Mouse (Mus musculus) neural tube, embryonic 11.5 days (tissue): ENCODE measurements around the gene Brca2. TPM values are rescaled to one million over a fixed set of nuclear protein-coding genes. Genes with fewer than 3 reads are reported as not detected.

Experiments used
- ATAC-seq: fragments of 200-750 bp; cut with Nextera tagmentation; 2 replicates; pipeline ENCODE4 v1.8.0; 2017; ENCODE audit warnings: moderate number of reproducible peaks, mild to moderate bottlenecking, moderate TSS enrichment, moderate library complexity; ENCODE audit not compliant: insufficient read depth, low FRiP score, low TSS enrichment
- DNase-seq: peaks from one replicate; pipeline ENCODE4 v3.0.0-alpha.2; 2015; ENCODE audit warnings: low spot score
- H3K27ac ChIP-seq: fragments of 300-500 bp; sonication (generic); 2 replicates; pipeline ENCODE4 v1.5.1; 2014; ENCODE audit warnings: low read depth, mild to moderate bottlenecking, low read length
- H3K27me3 ChIP-seq: fragments of 300-500 bp; sonication (generic); 2 replicates; pipeline ENCODE4 v1.6.1; 2014; ENCODE audit warnings: mild to moderate bottlenecking, low read length, mixed read lengths; ENCODE audit not compliant: control insufficient read depth, insufficient read depth
- H3K36me3 ChIP-seq: fragments of 300-500 bp; sonication (generic); 2 replicates; pipeline ENCODE4 v1.6.1; 2014; ENCODE audit warnings: mild to moderate bottlenecking, low read length, moderate library complexity, mixed read lengths; ENCODE audit not compliant: control insufficient read depth, insufficient read depth
- H3K4me1 ChIP-seq: fragments of 300-500 bp; sonication (generic); 2 replicates; pipeline ENCODE4 v1.6.1; 2014; ENCODE audit warnings: low read length, mixed read lengths; ENCODE audit not compliant: control insufficient read depth, insufficient read depth
- H3K4me2 ChIP-seq: fragments of 300-500 bp; sonication (generic); 2 replicates; pipeline ENCODE4 v1.6.1; 2014; ENCODE audit warnings: low read depth, mild to moderate bottlenecking, moderate library complexity
- H3K4me3 ChIP-seq: fragments of 300-500 bp; sonication (generic); 2 replicates; pipeline ENCODE4 v1.5.1; 2014; ENCODE audit warnings: low read depth, low read length
- H3K9ac ChIP-seq: fragments of 300-500 bp; sonication (generic); 2 replicates; pipeline ENCODE4 v1.6.1; 2014; ENCODE audit warnings: mild to moderate bottlenecking, low read length
- H3K9me3 ChIP-seq: fragments of 300-500 bp; sonication (generic); 2 replicates; pipeline ENCODE4 v1.6.1; 2016; ENCODE audit warnings: low read length; ENCODE audit not compliant: control insufficient read depth
- WGBS: fragments of 180-500 bp; shearing (Covaris S2); extraction: QIAGEN DNeasy Blood & Tissue Kit; methylation state at CpG from one replicate; pipeline ENCODE4 v1.1.7; 2014; 5-methylcytosine and 5-hydroxymethylcytosine counted together
- polyA plus RNA-seq: library from polyadenylated mRNA; unstranded; fragments of >200 nt; fragmentation: Nextera tagmentation; extraction: Ambion mirVana; gene quantifications from 2 replicates; pipeline ENCODE4 v1.2.1, GENCODE M21; 2014

Brca2 gene
- polyA plus RNA-seq, 1 experiment from 2014 or later = 20.1 TPM

- Histone ChIP-seq H3K27me3 (peaks cover 27% of the 10 kb centered on the region), H3K4me2 (no peak overlapping the region), H3K4me1 (peaks cover 3% of the 10 kb centered on the region), H3K36me3 (no peaks in the 10 kb centered on the region), H3K9me3 (no peaks in the 10 kb centered on the region), H3K4me3 (no peak overlapping the region), H3K9ac (no peak overlapping the region), H3K27ac (no peak overlapping the region)
- ATAC-seq = no peak
- no peak for DNase-seq
- WGBS = 77% methylated on average over 13 of the region's 13 CpGs
Observed at GRCm38 (mm10) chr5:150592186-150592903, 69.9 kb downstream of the Brca2 start.

GRCm38 (mm10) chr5:150592904-150593755 is 70.7 kb downstream of the Brca2 start:
- Histone ChIP-seq H3K4me3 (peak overlapping the region; percentile 74), H3K27ac (no peak overlapping the region), H3K4me1 (peaks cover 3% of the 10 kb centered on the region), H3K36me3 (no peaks in the 10 kb centered on the region), H3K27me3 (peaks cover 27% of the 10 kb centered on the region), H3K9me3 (no peaks in the 10 kb centered on the region), H3K4me2 (peak overlapping the region; percentile 100), H3K9ac (peak overlapping the region; percentile 55)
- WGBS = 9% methylated on average over 40 of the region's 40 CpGs
- peak; percentile 25; the same call in 1 of the 2 replicates for ATAC-seq
- no peak for DNase-seq

DNA sequence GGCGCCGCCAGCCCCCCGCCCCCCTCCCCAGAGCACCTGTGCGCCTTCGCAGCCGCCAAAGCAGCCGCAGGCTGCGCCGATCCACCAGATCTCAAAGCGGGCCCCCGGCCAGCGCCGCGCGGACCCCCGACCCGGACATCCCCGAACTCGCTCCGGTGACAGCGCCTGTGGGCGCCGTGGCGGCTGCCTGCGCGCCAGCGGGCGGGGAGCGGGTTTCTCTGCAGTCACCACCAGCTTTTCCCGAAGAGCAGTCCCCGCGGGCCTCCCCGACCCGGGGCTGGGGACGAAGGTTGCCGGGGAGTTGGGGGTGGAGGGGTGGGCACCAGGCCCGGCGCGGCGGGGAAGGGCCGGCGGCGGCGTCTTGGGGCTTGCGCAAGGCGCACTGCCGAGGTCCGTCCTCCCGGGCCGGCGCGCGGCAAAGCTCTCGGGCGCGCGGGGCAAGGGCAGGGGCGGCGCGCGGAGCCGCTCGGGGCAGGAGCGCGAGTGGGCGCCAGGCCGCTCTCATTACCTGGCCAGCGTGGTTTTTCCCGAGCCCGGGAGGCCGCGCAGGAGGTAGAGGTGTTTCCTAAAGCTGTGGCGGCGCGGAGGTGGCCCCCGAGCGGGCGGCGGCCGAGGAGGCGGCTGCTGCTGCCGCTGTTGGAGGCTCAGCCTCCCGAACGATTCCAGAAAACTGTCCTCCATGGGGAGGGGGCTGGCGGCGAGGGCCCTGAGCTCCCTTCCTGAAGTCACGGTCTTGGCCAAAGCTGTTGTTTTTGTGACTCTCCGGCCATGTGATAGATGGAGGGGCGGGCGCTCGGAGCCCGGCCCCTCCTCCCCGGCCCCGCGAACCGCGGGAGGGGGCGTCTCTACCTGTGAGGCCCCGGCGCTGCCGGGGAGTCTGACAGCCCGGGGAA is 71.6 kb downstream of the Brca2 start:
- Histone ChIP-seq H3K4me3 (peak overlapping the region; percentile 74), H3K4me1 (peaks cover 3% of the 10 kb centered on the region), H3K36me3 (no peaks in the 10 kb centered on the region), H3K27ac (no peak overlapping the region), H3K4me2 (peak overlapping the region; percentile 100), H3K9me3 (no peaks in the 10 kb centered on the region), H3K27me3 (peaks cover 27% of the 10 kb centered on the region), H3K9ac (peak overlapping the region; percentile 55)
- ATAC-seq = peak; percentile 73
- DNase-seq = peak; percentile 56
- WGBS = under 1% methylated on average over 65 of the region's 102 CpGs

DNA sequence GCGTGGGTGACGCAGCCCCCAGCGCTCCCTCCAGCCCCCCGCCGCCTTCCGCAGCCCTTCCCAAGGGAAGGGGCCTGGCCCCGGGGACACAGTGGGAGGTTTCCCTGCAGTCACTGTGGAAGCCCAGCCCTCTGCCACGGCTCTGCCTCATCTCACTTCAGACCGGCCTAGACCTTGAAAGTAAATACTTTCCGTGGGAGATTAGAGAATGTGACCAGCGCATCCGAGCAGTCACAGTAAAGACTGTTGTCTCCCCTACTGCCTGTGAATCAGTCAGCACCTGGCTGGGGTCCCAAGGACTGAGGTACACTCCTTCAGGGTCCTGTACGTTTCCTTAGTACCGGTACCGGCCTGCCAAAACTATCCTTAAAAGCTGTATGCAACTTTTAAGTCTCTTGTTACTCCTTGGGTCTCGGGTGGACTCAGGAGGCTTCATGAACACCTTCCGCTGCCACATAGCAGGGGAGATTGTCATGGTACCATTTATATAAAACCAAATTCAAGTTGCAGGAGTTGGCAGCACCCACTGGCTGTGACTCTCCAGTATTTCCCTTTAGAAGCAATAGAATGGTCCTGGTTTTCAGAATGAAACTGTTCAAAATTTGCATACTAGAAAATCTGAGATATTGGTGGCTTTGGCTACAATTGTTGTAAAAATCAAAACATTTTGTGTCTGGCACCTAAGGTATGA is 72.4 kb downstream of the Brca2 start:
- H3K4me3 ChIP-seq = peak overlapping the region; percentile 74
- H3K4me1 ChIP-seq = peaks cover 3% of the 10 kb centered on the region
- H3K27me3 ChIP-seq = peaks cover 27% of the 10 kb centered on the region
- peak overlapping the region; percentile 55 for H3K9ac ChIP-seq
- peak overlapping the region; percentile 100 for H3K4me2 ChIP-seq
- DNase-seq = no peak
- peak; percentile 40; the same call in 1 of the 2 replicates for ATAC-seq
- no peaks in the 10 kb centered on the region for H3K9me3 ChIP-seq
- no peaks in the 10 kb centered on the region for H3K36me3 ChIP-seq
- H3K27ac ChIP-seq = no peak overlapping the region
- 8% methylated on average over 13 of the region's 17 CpGs for WGBS

DNA sequence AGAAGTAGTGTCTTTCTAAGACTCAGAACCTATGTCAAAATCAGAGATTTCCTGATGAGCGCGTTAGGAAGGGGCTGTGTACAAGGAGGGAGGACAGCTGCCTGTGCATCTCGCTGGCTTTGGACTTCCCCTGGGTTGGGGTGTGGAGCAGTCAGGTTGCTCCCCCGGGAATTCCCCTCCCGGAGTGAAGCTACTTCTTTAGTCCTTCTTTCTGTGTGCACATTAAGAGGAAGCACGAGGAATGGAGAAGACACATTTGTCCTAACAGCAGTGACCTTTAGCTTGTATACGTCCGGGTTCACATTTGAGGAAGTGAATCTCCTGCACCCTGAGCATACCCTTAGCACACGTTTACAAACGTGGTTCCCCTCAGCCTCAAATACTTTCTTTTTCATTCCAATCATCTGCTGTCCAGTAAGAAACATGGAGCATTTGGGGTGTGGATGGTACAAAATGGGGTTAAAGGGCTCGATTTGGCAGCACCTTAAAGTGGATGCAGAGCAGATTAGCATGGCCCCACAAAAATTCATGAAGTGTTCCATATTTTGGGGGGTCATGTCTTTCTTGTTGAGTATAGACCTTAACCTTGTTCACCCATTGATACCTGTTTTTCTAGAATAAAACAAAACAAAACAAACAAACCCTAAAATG is 73.1 kb downstream of the Brca2 start:
- Histone ChIP-seq H3K4me1 (peaks cover 3% of the 10 kb centered on the region), H3K27me3 (peaks cover 27% of the 10 kb centered on the region), H3K4me2 (no peak overlapping the region), H3K9me3 (no peaks in the 10 kb centered on the region), H3K4me3 (no peak overlapping the region), H3K36me3 (no peaks in the 10 kb centered on the region), H3K9ac (no peak overlapping the region), H3K27ac (no peak overlapping the region)
- no peak for DNase-seq
- 54% methylated on average over 11 of the region's 11 CpGs for WGBS
- ATAC-seq = no peak

GRCm38 (mm10) chr5:150597088-150597487 is 74.7 kb downstream of the Brca2 start, which contains the start of gene N4bp2l1:
TSS of gene N4bp2l1 (minus strand) at chr5:150597188.
- WGBS = 85% methylated on average over 7 of the region's 7 CpGs
- peaks cover 8% of the 10 kb centered on the region for H3K4me1 ChIP-seq
- no peaks in the 10 kb centered on the region for H3K36me3 ChIP-seq
- H3K9ac ChIP-seq = no peak within 1 kb of the TSS
- no peak within 1 kb of the TSS for H3K4me2 ChIP-seq
- H3K27me3 ChIP-seq = peaks cover 25% of the 10 kb centered on the region
- H3K27ac ChIP-seq = no peak within 1 kb of the TSS
- ATAC-seq (no peak), DNase-seq (no peak)
- H3K9me3 ChIP-seq = no peaks in the 10 kb centered on the region
- H3K4me3 ChIP-seq = no peak within 1 kb of the TSS

DNA sequence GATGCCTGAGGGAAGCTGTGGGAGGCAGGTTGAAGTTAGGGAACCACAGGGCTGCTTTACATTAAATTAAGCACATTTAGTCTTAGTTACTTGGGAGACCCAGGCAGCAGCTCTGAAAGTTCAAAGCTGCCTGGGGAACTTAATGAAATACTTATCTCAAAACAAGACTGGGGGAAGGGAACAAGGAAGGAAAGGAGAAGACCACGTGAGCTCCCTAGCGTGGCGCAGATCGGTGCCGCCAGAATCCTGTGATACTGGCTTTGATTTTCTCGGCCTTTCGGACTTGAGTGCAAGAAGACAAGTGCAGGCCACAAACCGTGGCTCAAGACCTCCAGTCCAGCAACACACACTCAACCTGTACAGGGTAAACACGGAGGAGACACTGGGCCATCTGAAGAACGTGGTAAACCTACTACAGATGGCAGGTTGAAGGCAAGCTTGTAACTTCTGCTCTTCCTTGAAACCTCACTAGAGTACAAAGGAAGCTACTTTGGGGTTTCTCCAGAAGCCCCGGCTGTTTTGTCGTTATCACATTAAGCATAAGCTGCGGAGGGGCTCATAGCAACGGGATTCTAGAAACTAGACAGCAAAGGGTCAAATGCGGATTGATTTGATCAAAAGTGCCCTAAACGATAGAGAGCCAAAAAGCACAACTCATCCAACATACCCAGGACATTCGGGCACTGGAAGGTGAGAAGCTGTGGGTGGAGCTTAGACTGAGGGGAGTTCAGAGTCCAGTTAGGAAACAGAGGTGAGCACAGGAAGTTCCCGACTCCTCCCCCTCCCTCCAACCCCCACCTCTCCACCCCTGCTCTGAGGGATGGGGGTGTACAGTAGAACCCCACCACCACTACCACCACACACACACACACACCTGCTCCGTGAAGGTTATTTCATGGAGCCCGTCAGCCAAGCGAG is 76.0 kb downstream of the Brca2 start:
- H3K9me3 ChIP-seq = no peaks in the 10 kb centered on the region
- no peak overlapping the region for H3K4me3 ChIP-seq
- H3K4me2 ChIP-seq = no peak overlapping the region
- no peak for ATAC-seq
- H3K36me3 ChIP-seq = no peaks in the 10 kb centered on the region
- H3K9ac ChIP-seq = no peak overlapping the region
- H3K27me3 ChIP-seq = peaks cover 13% of the 10 kb centered on the region; the same call in 1 of the 2 replicates
- H3K4me1 ChIP-seq = peaks cover 6% of the 10 kb centered on the region
- 65% methylated on average over 21 of the region's 21 CpGs for WGBS
- no peak overlapping the region for H3K27ac ChIP-seq
- no peak for DNase-seq
